Mouse (Mus musculus): ENCODE measurements around the gene Lrmda. TPM values are rescaled to one million over a fixed set of nuclear protein-coding genes. Genes with fewer than 3 reads are reported as not detected.

The Lrmda gene
- polyA plus RNA-seq, 1 experiment from 2014 or later = 1.8 TPM

DNA sequence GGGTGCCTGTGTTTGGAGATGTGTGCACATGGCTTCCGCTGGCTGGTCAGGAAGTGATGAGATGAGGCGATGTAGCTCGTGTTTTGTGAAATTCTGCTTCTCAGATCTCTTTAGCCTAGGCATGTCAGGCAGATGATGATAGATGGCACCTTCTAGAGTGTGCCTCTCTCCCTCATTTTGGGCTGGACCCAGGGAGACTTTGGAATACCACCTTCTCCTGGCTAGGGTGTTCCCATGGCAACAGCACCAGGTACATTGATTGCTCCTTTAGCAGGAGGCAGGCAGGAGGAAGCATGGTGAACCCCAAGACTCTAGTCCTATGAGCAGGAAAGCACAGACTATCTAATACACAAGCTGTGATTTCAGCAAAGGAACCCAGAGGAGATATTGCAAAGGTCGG lies 1076.9 kb downstream of the Lrmda start:
- no peak for ATAC-seq
- no peaks in the 10 kb centered on the region for H3K4me1 ChIP-seq (replicated peaks; ENCODE audit: control insufficient read depth, insufficient read depth, low read length)
- H3K9me3 ChIP-seq (ENCODE audit: control insufficient read depth) = no peaks in the 10 kb centered on the region
- no peaks in the 10 kb centered on the region for H3K36me3 ChIP-seq (ENCODE audit: control insufficient read depth, insufficient read depth)
- no peaks in the 10 kb centered on the region for H3K27me3 ChIP-seq (replicated peaks; ENCODE audit: control insufficient read depth, insufficient read depth, low read length)
- WGBS = 74% methylated on average over 4 of the region's 4 CpGs
- H3K9ac ChIP-seq (ENCODE audit: low read depth, low read length) = no peak overlapping the region
- TF ChIP-seq CTCF (IDR thresholded peaks at IDR 0.05; ENCODE audit: low read depth) = no peak
- H3K27ac ChIP-seq (ENCODE audit: low read depth, low read length) = no peak overlapping the region
- no peak overlapping the region for H3K4me3 ChIP-seq (ENCODE audit: low read depth, low read length)
- no peak overlapping the region for H3K4me2 ChIP-seq (replicated peaks; ENCODE audit: low read depth)

Small RNA genes lying within 50 kb of the gene (microRNA-seq; reads per million reads assigned to microRNA genes)
- not detected for gene Gm27532

Other genes with a start within 250 kb of the Lrmda start
- 354 and 371 TPM in 2 replicates for gene Vdac2, start 194.5 kb upstream of the Lrmda start, polyA plus RNA-seq (2015; fragmentation: Nextera tagmentation; extraction: Ambion mirVana)
- gene Comtd1, start 170.7 kb upstream of the Lrmda start, polyA plus RNA-seq (2015; fragmentation: Nextera tagmentation; extraction: Ambion mirVana) = 67.3 and 70.5 TPM in 2 replicates
- 5.7 and 6.5 TPM in 2 replicates for gene Zfp503, start 30.1 kb upstream of the Lrmda start, polyA plus RNA-seq (2015; fragmentation: Nextera tagmentation; extraction: Ambion mirVana)

All from intestine, postnatal 0 days (tissue).